In genomic region chr14:63049910-63050370, GRCm38 (mm10) we compare ENCODE assay signal across 32 mouse cellular contexts. TPM values are rescaled to one million over a fixed set of nuclear protein-coding genes. Genes with fewer than 3 reads are reported as not detected.
"Had no signal": no experiment of that assay in that cellular context is flagged by ENCODE, and none has a peak within 500 bp of the region (broad histone marks: within the 10 kb centered on the region; RNA-seq: fewer than 3 reads in every experiment).

Defb30 (minus strand) TSS chr14:63049960.

- H3K4me1 ChIP-seq: limb, embryonic 12.5 days; limb, embryonic 15.5 days; neural tube, embryonic 13.5 days had no signal

- H3K27ac ChIP-seq: kidney, postnatal 0 days; limb, embryonic 12.5 days; limb, embryonic 15.5 days; liver, embryonic 14.5 days; macrophage; midbrain, embryonic 12.5 days; neural tube, embryonic 13.5 days; stomach, postnatal 0 days had no signal

- H3K4me3 ChIP-seq: limb, embryonic 12.5 days; limb, embryonic 15.5 days; midbrain, embryonic 12.5 days; myocyte; neural tube, embryonic 13.5 days had no signal

- H3K9me3 ChIP-seq: limb, embryonic 12.5 days; limb, embryonic 15.5 days; midbrain, embryonic 12.5 days; neural tube, embryonic 13.5 days had no signal

- H3K27me3 ChIP-seq: limb, embryonic 12.5 days; limb, embryonic 15.5 days; midbrain, embryonic 12.5 days; neural tube, embryonic 13.5 days had no signal

- DNase-seq: kidney, adult 18-20 months; kidney, adult 9 months; kidney, postnatal 36 days; left cerebral cortex, postnatal 4 days; liver, postnatal 0 days; lung, embryonic 14.5 days; right cerebral cortex, adult 18-20 months; right cerebral cortex, postnatal 14 days; right cerebral cortex, postnatal 4 days; thymus, adult 18-20 months; thymus, postnatal 36 days had no signal

- H3K4me2 ChIP-seq: limb, embryonic 12.5 days; limb, embryonic 15.5 days; liver, embryonic 11.5 days; lung, embryonic 14.5 days; midbrain, embryonic 12.5 days; neural tube, embryonic 13.5 days had no signal

- H3K9ac ChIP-seq: limb, embryonic 12.5 days; limb, embryonic 15.5 days; liver, embryonic 14.5 days; liver, postnatal 0 days; lung, embryonic 14.5 days; midbrain, embryonic 12.5 days; neural tube, embryonic 13.5 days had no signal

- H3K36me3 ChIP-seq: limb, embryonic 12.5 days; limb, embryonic 15.5 days; midbrain, embryonic 12.5 days; neural tube, embryonic 13.5 days had no signal

- ATAC-seq: liver, postnatal 0 days; lung, postnatal 0 days; midbrain, embryonic 16.5 days had no signal

RNA-seq across cellular contexts. Expression of gene Defb30, which starts in this region (rescaled TPM):
- total RNA-seq: layer of hippocampus, adult 8-10 months; layer of hippocampus, postnatal 10 days; left cerebral cortex, adult 8-10 months; left cerebral cortex, postnatal 14 days; left cerebral cortex, postnatal 4 days; megakaryocyte, adult 5-6 weeks; monocyte, adult 5-6 weeks; neutrophil, adult 5-6 weeks had no signal
- polyA plus RNA-seq: kidney, postnatal 0 days; limb, embryonic 12.5 days; limb, embryonic 15.5 days; liver, embryonic 11.5 days; liver, embryonic 14.5 days; liver, postnatal 0 days; lung, embryonic 14.5 days; lung, postnatal 0 days; macrophage; midbrain, embryonic 12.5 days; midbrain, embryonic 16.5 days; myocyte; neural tube, embryonic 13.5 days; stomach, embryonic 14.5 days; stomach, postnatal 0 days; urinary bladder, adult 2 months had no signal
